Mouse (Mus musculus) kidney, adult 9 months (tissue): Measurements from ENCODE around the gene Pacsin1.

ENCODE experiments used
- DNase-seq: peaks from one replicate; pipeline ENCODE4 v3.0.0; 2022

The Pacsin1 gene

GRCm38 (mm10) chr17:27726527-27726926 lies 71.2 kb downstream of the Pacsin1 start:
- no peak for DNase-seq

GRCm38 (mm10) chr17:27728770-27729169 lies 73.5 kb downstream of the Pacsin1 start, which contains the start of gene Spdef:
Gene Spdef (minus strand): TSS chr17:27728955.
- no peak for DNase-seq

GRCm38 (mm10) chr17:27732152-27732551 lies 76.8 kb downstream of the Pacsin1 start:
- no peak for DNase-seq

- no peak for DNase-seq
Observed at GRCm38 (mm10) chr17:27732694-27733093, 77.4 kb downstream of the Pacsin1 start.

- no peak for DNase-seq
Observed at GRCm38 (mm10) chr17:27734344-27735073, 79.2 kb downstream of the Pacsin1 start.

DNA sequence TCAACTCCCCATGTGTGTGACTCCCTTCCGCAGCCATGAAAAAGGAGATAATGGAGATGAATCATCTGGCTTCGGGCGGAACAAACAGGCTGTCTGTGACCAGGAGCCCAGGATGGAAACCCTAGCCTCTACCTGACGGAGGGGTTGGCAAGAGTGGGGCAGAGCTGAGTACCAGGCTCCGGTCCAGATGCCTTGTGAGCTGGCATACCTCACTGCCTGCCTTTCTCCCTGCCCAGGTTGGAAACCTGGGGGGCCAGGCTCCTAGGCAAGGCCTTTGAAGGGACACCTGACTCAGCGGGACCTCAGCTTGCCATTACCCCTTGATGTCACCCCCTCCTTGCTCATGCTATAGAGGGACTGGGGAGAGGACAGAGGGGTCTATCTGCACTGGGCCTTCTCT lies 85.7 kb downstream of the Pacsin1 start:
- DNase-seq: no peak

- DNase-seq: no peak
Observed at GRCm38 (mm10) chr17:27746446-27746845, 91.1 kb downstream of the Pacsin1 start.

DNA sequence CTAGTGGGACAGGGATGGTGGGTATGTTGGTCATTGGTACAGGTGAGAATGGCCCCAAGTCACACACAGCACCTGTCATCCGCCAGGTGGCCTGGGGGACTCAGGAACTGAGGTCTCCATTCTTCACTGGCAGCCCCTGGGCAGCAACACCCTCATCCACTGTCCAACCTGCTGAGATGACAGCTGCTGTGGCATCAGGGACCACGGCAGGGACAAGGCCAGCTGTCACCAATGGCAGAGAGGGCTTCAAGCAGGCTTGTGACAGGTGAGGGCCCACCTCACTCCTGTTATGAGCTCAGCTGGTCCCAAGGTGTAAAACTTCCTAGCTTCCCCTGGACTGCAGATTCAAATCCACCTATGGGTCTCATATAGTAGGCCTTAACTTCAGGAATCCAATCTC lies 92.8 kb downstream of the Pacsin1 start:
- no peak for DNase-seq

GRCm38 (mm10) chr17:27750451-27750942 lies 95.2 kb downstream of the Pacsin1 start:
- no peak for DNase-seq

DNA sequence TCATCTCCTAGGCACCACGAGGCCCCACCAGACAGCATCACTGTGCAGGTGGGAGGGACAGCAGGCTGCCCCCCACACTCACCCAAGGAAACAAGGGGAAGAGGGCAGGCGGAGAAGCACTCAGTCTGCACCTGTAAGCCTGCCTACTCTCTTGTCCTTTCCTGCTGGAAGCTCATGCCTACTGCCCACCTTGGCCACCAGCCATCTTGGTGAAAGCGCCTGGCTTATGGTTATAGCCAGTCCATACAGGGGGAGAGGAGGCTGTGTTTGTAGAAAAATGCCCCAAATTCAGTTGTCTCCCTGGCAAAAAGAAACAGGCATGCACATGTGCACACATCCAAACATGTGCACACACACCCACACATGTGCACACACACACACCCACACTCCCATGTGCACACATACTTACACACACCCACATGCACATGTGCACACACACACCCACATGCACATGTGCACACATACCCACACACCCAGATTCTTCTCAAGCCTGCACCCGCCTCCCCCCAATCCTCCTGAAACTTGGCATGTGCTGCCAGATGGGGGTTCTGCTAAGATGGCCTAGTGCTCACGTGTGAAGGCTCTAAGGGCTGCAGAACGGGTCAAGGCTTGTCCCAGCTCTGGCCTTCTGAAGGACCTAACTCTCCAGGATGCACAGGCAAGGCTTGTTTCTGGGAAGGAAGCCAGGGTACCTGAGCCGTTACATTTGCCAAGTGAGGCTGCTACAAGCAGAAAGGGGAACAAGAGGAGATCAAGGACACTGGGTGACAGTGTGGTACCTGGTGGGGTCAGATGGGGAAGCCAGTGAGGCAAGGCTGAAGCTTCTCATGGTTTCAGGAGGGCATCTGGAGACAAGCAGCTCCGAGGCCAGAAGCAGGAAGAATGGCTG lies 96.2 kb downstream of the Pacsin1 start:
- no peak for DNase-seq

GRCm38 (mm10) chr17:27760169-27760568 lies 104.9 kb downstream of the Pacsin1 start:
- no peak for DNase-seq
